Mouse (Mus musculus) small intestine, adult 2 months (tissue): Measurements from ENCODE around the gene Chd3.

Experiments used
- CTCF ChIP-seq: fragments of 200-500 bp; IDR thresholded peaks from 2 replicates; pipeline ENCODE4 v1.5.1; 2012; ENCODE audit warnings: low read depth, mild to moderate bottlenecking, control low read depth, inconsistent platforms, low read length, moderate library complexity, mixed read lengths; ENCODE audit not compliant: insufficient replicate concordance, insufficient read length; ENCODE audit errors: extremely low read depth
- POLR2A ChIP-seq: fragments of 200-500 bp; IDR thresholded peaks from 2 replicates; pipeline ENCODE4 v1.6.1; 2012; ENCODE audit warnings: low read depth, mild to moderate bottlenecking, control low read depth, inconsistent platforms, low read length, moderate library complexity

GRCm38 (mm10) chr11:69411538-69412203, 42.5 kb upstream of the Chd3 start:
- no peak for TF ChIP-seq CTCF
- TF ChIP-seq POLR2A = peak; percentile 23
